Mouse (Mus musculus) layer of hippocampus, adult 6 months (tissue): ENCODE measurements around the gene Rasgrf2. TPM values are rescaled to one million over a fixed set of nuclear protein-coding genes. Genes with fewer than 3 reads are reported as not detected.

ENCODE experiments used
- long read RNA-seq, 2 experiments: library from polyadenylated mRNA; unstranded; transcript quantifications; one replicate each; pipeline ENCODE4 v2.0.0; 2019 to 2020
- polyA plus RNA-seq: library from polyadenylated mRNA; unstranded; fragments of <200 nt; fragmentation: Nextera tagmentation; gene quantifications from 2 replicates; pipeline ENCODE4 v1.2.3, GENCODE M21; 2021

Rasgrf2 gene
- polyA plus RNA-seq, result 33.1 and 39.4 TPM in 2 replicates
- long read RNA-seq, experiment 1, partial matches to known transcripts, result 3 of 22 reads
- long read RNA-seq, experiment 1, other reads (novel, unspliced or antisense), result 18 of 22 reads
- long read RNA-seq, experiment 2, full-length matches to known transcripts, result 1 of 57 reads
- long read RNA-seq, experiment 2, partial matches to known transcripts, result 7 of 57 reads
- long read RNA-seq, experiment 2, other reads (novel, unspliced or antisense), result 49 of 57 reads

DNA sequence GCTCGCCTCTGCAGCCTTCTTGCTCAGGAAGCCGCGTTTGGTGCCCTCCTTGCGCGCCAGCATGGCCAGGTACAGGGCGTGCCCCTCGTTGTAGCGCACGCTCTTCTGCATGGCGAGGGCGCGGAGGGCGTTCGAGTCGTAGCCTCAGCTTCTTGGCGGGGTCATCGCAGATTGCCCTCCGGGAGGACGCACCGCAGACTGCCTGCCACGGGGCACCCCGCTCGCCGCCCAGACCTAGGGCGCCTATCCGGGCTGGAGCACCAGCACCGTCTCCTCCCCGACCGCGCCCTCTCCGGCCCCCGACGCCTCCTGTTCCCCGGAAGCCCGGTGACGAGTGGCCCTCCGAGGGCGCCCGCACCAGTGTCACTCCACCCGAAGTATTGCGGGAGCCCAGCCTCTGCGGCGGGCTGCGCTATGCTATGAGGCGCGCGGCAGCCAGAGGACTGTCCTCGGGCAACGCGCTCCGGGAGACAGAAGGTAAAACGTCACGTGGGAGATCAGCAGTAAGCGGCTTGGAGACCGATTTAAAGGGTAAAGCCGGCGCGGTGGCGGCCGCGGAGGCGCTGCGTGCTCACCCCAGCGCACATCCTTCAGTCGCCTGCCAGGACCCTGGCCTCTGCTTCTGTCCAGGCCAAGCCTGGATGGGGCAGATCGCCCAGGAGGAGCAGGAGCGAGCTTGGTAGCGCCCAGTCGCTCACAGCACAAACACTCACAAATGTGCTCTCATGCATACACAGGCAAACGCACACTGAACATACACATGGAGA lies at the start of gene Rasgrf2:
Gene Rasgrf2, minus strand, starts transcription at position 273 of the 767 bp plus-strand sequence.

DNA sequence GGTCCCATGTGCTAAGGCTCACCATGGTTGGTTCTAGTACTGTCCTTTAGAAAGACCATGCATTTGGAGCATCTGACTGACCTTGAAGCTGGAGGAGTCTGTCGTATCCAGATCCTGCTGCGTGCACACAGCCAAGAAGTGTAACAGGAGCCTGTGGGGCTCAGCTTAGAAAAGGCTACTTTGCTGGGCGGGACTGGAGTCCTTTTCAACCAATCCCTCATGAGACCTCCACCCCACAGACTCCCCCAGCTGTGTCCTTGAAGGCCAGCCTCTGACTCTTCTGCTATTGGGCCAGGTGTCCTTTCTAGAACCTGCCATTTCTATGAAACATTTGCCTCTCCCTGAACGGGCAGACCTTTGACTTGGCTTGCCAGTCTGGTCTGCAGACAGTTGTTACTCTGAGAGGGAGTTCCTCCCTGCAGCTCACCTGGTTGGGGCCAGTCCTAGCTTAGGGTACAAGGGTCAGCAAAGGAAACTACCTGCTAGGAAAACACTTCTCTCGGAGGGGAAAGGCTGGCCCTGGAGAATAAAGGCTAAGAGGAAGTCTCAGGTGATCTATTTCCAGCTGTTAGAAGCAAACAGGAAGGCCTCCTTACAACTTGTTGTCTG lies 254.6 kb downstream of the Rasgrf2 start, which contains the start of gene Ckmt2:
Gene Ckmt2, minus strand, starts transcription at position 145 of the 609 bp plus-strand sequence.

Other genes starting within 250 kb of the Rasgrf2 start
- not detected in 2 replicates for gene Gm20379, start 174.3 kb upstream of the Rasgrf2 start, polyA plus RNA-seq
- gene Dhfr, start 223.1 kb upstream of the Rasgrf2 start, polyA plus RNA-seq, result 1.7 and 2.7 TPM in 2 replicates
- 9.2 and 10.3 TPM in 2 replicates for gene Msh3, start 223.3 kb upstream of the Rasgrf2 start, polyA plus RNA-seq